Mouse (Mus musculus) forebrain, embryonic 11.5 days (tissue): Measurements from ENCODE around the gene Gm44973. TPM values are rescaled to one million over a fixed set of nuclear protein-coding genes. Genes with fewer than 3 reads are reported as not detected.

Experiments used
- ATAC-seq: fragments of 200-750 bp; cut with Nextera tagmentation; replicated peaks from 2 replicates; pipeline ENCODE4 v1.8.0; 2017; ENCODE audit warnings: moderate TSS enrichment; ENCODE audit not compliant: low FRiP score
- DNase-seq: peaks from one replicate; pipeline ENCODE4 v3.0.0-alpha.2; 2017; ENCODE audit warnings: low spot score
- H3K27ac ChIP-seq: fragments of 300-500 bp; sonication (generic); 2 replicates; pipeline ENCODE4 v1.5.1; 2014; ENCODE audit warnings: low read depth, low read length
- H3K27me3 ChIP-seq: fragments of 300-500 bp; sonication (generic); 2 replicates; pipeline ENCODE4 v1.6.1; 2014; ENCODE audit warnings: mild to moderate bottlenecking, low read length, mixed read lengths; ENCODE audit not compliant: control insufficient read depth, insufficient read depth
- H3K36me3 ChIP-seq: fragments of 300-500 bp; sonication (generic); 2 replicates; pipeline ENCODE4 v1.6.1; 2014; ENCODE audit warnings: mild to moderate bottlenecking, low read length, moderate library complexity, mixed read lengths; ENCODE audit not compliant: control insufficient read depth, insufficient read depth
- H3K4me1 ChIP-seq: fragments of 300-500 bp; sonication (generic); replicated peaks from 2 replicates; pipeline ENCODE4 v1.6.1; 2014; ENCODE audit warnings: low read length, mixed read lengths; ENCODE audit not compliant: control insufficient read depth, insufficient read depth
- H3K4me2 ChIP-seq: fragments of 300-500 bp; sonication (generic); 2 replicates; pipeline ENCODE4 v1.6.1; 2014; ENCODE audit warnings: low read depth, mild to moderate bottlenecking, low read length, moderate library complexity, mixed read lengths; ENCODE audit not compliant: severe bottlenecking
- H3K4me3 ChIP-seq: fragments of 300-500 bp; sonication (generic); 2 replicates; pipeline ENCODE4 v1.5.1; 2014; ENCODE audit warnings: low read depth, low read length
- H3K9ac ChIP-seq: fragments of 300-500 bp; sonication (generic); 2 replicates; pipeline ENCODE4 v1.6.1; 2014; ENCODE audit warnings: low read length
- H3K9me3 ChIP-seq: fragments of 300-500 bp; sonication (generic); 2 replicates; pipeline ENCODE4 v1.6.1; 2016; ENCODE audit warnings: low read length, mixed read lengths; ENCODE audit not compliant: control insufficient read depth
- WGBS: fragments of 180-500 bp; shearing (Covaris S2); extraction: QIAGEN DNeasy Blood & Tissue Kit; methylation state at CpG from one replicate; pipeline ENCODE4 v1.1.7; 2014; 5-methylcytosine and 5-hydroxymethylcytosine counted together
- polyA plus RNA-seq: library from polyadenylated mRNA; unstranded; fragments of >200 nt; fragmentation: Nextera tagmentation; extraction: Ambion mirVana; gene quantifications from 2 replicates; pipeline ENCODE4 v1.2.1, GENCODE M21; 2014

The Gm44973 gene
- polyA plus RNA-seq, 1 experiment from 2014 or later, result 0.23 TPM

DNA sequence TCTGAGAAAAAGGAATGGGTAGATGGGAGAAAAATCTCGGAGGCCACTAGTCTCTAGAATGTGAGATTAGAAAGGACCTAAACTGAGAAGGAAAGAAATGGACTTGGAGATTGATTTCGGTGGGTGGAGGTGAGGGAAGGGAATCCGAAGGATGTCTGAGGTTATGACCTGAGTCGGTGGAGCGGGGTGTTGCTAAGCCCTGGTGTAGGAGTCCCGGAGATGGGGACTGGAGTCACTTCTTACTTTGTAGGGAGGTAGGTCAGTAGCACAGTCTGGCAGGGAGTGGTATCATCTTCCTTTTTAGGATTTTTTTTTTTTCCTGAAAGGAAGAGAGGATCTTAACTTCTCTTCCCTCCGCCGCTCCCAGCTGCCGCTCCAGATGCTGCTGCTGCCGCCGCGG is 37.1 kb downstream of the Gm44973 start:
- WGBS, result 5% methylated on average over 9 of the region's 12 CpGs
- Histone ChIP-seq H3K4me2 (peak overlapping the region; percentile 93), H3K4me1 (peaks cover 26% of the 10 kb centered on the region), H3K27ac (no peak overlapping the region), H3K27me3 (peaks cover 52% of the 10 kb centered on the region), H3K36me3 (no peaks in the 10 kb centered on the region), H3K4me3 (peak overlapping the region; percentile 77), H3K9me3 (no peaks in the 10 kb centered on the region), H3K9ac (peak overlapping the region; percentile 92)
- DNase-seq (no peak), ATAC-seq (no peak)

DNA sequence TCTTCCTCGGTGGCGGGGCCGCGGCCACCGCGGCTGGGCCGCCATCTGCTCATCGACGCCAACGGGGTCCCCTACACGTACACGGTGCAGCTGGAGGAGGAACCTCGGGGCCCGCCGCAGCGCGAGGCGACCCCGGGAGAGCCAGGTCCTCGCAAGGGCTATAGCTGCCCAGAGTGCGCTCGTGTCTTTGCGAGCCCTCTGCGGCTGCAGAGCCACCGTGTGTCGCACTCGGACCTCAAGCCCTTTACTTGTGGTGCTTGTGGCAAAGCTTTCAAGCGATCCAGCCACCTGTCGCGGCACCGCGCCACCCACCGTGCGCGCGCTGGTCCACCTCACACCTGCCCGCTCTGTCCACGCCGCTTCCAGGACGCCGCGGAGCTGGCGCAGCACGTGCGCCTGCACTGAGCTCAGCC is 37.6 kb downstream of the Gm44973 start:
- Histone ChIP-seq H3K36me3 (no peaks in the 10 kb centered on the region), H3K27me3 (peaks cover 54% of the 10 kb centered on the region), H3K9ac (peak overlapping the region; percentile 49), H3K4me3 (peak overlapping the region; percentile 77), H3K9me3 (no peaks in the 10 kb centered on the region), H3K4me1 (peaks cover 26% of the 10 kb centered on the region), H3K4me2 (peak overlapping the region; percentile 93), H3K27ac (no peak overlapping the region)
- WGBS, result 2% methylated on average over 41 of the region's 45 CpGs
- DNase-seq, result no peak
- ATAC-seq, result no peak

DNA sequence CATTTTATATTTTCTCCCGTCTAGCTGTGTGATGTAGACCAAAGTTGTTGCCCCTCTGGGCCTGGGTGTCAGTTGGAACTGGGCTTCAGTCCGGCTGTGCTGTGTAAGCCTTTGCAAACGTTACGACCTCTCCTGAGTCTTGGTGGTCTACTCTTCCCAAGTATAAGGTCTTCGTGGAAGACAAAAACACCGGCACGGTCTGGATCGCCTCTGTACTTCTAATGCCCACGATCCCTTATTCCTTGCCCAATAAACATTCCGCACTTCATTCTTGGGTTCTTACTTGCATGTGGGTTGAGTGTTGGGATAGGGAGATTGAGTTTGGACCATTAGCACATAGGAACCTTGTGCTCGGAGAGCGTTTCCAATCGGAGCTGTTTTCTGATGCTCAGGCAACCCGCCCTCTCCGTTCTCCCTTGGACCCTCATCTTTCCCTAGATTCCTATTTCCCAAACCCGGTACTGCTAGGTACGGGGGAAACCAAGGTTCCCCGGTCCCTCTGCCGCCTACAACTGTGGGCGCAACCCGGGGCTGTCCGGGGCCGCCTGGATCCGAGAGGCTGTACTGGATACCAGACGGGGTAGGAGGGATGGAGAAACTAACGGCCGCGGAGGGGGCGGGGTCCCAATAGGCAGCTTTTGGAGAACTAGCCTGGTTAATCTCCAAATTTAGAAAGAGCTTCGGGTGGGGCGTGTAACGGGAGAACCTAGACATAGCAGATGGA is 38.3 kb downstream of the Gm44973 start:
- Histone ChIP-seq H3K4me1 (peaks cover 26% of the 10 kb centered on the region), H3K4me3 (peak overlapping the region; percentile 77), H3K27ac (no peak overlapping the region), H3K9me3 (no peaks in the 10 kb centered on the region), H3K36me3 (no peaks in the 10 kb centered on the region), H3K4me2 (peak overlapping the region; percentile 93), H3K27me3 (peaks cover 59% of the 10 kb centered on the region), H3K9ac (peak overlapping the region; percentile 49)
- ATAC-seq (no peak), DNase-seq (no peak)
- 8% methylated on average over 32 of the region's 32 CpGs for WGBS

DNA sequence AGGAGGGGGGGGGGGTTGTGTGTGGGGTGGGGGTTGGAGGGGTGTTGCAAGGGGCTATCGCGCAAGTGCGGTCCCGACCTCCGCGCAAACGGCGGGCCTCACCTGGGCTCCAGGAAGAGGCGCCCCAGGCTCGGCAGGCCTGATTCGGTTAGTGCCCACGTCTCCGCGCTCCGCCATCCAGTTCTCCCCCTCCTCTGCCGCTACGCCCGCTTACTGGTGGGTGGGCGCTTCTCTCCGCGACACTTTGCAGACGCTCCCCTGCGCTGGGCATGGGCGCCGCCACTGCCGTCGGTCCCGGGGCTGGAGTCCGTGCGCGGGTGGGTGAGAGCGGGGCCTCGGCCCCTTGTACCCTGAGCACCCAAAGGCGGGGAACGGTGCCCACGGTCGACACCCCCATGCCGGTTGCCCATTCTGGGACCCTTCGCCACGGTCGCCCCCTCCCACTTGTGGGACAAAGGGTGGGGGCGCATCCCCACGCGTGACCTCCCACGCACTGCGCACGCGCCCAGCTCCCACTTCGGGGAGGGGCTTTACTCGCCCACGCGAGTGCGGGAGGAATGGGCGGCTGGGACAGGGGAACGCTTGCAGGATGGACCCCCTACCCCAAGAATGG is 41.5 kb downstream of the Gm44973 start:
- ATAC-seq, result no peak
- H3K9ac ChIP-seq, result peak overlapping the region; percentile 62
- no peaks in the 10 kb centered on the region for H3K9me3 ChIP-seq
- peaks cover 33% of the 10 kb centered on the region for H3K4me1 ChIP-seq
- no peak overlapping the region for H3K27ac ChIP-seq
- WGBS, result 3% methylated on average over 54 of the region's 55 CpGs
- no peaks in the 10 kb centered on the region for H3K36me3 ChIP-seq
- DNase-seq, result peak; percentile 69
- peak overlapping the region; percentile 38 for H3K4me3 ChIP-seq
- peaks cover 59% of the 10 kb centered on the region for H3K27me3 ChIP-seq
- peak overlapping the region; percentile 70 for H3K4me2 ChIP-seq

DNA sequence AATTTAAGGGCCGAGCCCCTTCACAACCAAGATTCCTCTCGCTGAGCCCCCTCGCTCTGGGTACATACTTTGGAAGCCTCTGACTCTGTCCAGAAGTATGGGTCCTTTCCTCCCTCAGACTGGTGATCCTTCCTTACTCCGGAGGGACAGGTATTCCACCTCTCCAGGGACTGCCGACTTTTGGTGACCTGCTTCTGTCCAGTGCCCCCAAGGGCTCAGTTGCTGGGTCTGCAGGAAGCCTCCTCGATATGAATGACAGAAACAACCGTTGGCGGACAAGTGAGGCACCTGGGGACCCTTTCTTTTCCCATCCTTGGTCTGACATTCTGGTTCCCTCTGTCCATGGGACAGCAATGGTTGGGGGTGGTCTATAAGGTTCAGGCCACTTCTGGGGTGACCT is 42.1 kb downstream of the Gm44973 start:
- Histone ChIP-seq H3K27ac (no peak overlapping the region), H3K9me3 (no peaks in the 10 kb centered on the region), H3K27me3 (peaks cover 56% of the 10 kb centered on the region), H3K9ac (no peak overlapping the region), H3K4me3 (peak overlapping the region; percentile 38; the same call in 1 of the 2 replicates), H3K4me2 (peak overlapping the region; percentile 70; the same call in 1 of the 2 replicates), H3K4me1 (peaks cover 29% of the 10 kb centered on the region), H3K36me3 (no peaks in the 10 kb centered on the region)
- 34% methylated on average over 8 of the region's 8 CpGs for WGBS
- DNase-seq (no peak), ATAC-seq (no peak)

DNA sequence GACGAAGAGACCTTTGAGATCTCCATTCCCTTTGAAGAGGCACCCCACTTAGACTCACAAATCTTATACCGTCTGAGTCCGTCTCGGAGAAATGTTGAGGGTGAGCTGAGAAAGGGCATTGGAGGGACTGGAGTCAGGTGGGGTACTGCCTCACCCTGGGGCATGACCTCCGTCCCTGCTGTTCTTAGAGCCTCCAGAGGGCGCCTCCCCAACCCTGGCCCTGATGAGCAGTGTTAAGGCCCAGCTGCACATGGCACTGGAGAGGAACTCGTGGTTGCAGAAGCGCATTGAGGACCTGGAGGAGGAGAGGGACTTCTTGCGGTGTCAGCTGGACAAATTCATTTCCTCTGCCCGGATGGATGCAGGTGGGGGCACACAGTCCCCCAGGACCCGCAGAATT is 42.5 kb downstream of the Gm44973 start:
- H3K27me3 ChIP-seq, result peaks cover 52% of the 10 kb centered on the region
- no peak overlapping the region for H3K4me3 ChIP-seq
- H3K9me3 ChIP-seq, result no peaks in the 10 kb centered on the region
- peaks cover 24% of the 10 kb centered on the region for H3K4me1 ChIP-seq
- no peaks in the 10 kb centered on the region for H3K36me3 ChIP-seq
- no peak for ATAC-seq
- no peak overlapping the region for H3K27ac ChIP-seq
- 29% methylated on average over 11 of the region's 11 CpGs for WGBS
- H3K4me2 ChIP-seq, result no peak overlapping the region
- no peak overlapping the region for H3K9ac ChIP-seq
- no peak for DNase-seq

DNA sequence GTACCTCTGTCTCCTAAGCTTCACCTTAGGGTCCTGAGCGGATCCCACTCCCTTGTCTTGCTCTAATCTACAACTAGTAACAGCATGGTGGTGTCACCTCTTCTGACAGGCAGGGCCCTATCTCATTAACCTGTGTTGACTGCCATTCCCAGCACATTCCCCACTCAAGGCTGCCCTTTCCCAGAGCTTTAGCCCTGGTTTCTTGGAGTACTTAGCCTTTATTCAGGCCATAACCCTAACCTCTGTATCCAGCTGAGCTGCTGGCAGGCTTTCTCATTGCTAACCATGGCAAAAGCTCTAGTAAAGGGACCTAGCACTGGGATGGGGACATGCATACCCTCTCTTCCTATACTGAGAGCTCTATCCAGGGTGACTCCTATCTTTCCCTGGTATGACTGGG is 43.3 kb downstream of the Gm44973 start:
- Histone ChIP-seq H3K27me3 (peaks cover 44% of the 10 kb centered on the region), H3K9me3 (no peaks in the 10 kb centered on the region), H3K4me2 (no peak overlapping the region), H3K36me3 (no peaks in the 10 kb centered on the region), H3K9ac (no peak overlapping the region), H3K4me1 (peaks cover 18% of the 10 kb centered on the region), H3K4me3 (no peak overlapping the region), H3K27ac (no peak overlapping the region)
- WGBS, result 86% methylated on average over 1 of the region's 1 CpGs
- DNase-seq (no peak), ATAC-seq (no peak)

DNA sequence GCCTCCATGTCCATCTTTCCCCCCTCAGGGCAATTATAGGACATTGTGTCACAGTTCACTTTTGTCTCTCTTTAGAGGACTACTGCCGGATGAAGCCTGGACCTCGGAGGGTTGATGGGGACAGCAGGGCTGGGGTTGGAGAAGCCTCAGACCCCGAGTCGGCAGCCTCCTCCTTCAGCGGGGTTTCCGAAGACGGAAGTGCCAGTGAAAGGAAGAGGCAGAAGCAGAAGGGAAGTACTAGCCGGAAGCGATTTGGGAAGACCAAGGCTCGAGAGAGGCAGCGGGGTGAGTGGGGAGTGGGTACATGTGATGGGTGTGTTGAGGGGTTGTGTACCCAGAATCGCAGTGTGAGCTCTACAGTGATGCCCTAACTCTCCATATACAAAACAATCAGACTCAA is 44.1 kb downstream of the Gm44973 start:
- ATAC-seq (no peak), DNase-seq (no peak)
- H3K9ac ChIP-seq, result peak overlapping the region; percentile 86; the same call in 1 of the 2 replicates
- no peak overlapping the region for H3K27ac ChIP-seq
- H3K9me3 ChIP-seq, result no peaks in the 10 kb centered on the region
- no peak overlapping the region for H3K4me3 ChIP-seq
- H3K4me1 ChIP-seq, result peaks cover 20% of the 10 kb centered on the region
- 90% methylated on average over 12 of the region's 12 CpGs for WGBS
- peaks cover 36% of the 10 kb centered on the region for H3K27me3 ChIP-seq
- H3K4me2 ChIP-seq, result no peak overlapping the region
- H3K36me3 ChIP-seq, result no peaks in the 10 kb centered on the region
